Comparison of ENCODE assay signal across 13 mouse cellular contexts in genomic region chr5:108015422-108015821, GRCm38 (mm10). TPM values are rescaled to one million over a fixed set of nuclear protein-coding genes. Genes with fewer than 3 reads are reported as not detected.
DNase-seq lines count a peak whose midpoint lies in the region; ATAC-seq and TF ChIP-seq lines count a peak whose summit lies in the region.
"Had no signal": no experiment of that assay in that cellular context is flagged by ENCODE, and none has a peak within 500 bp of the region (broad histone marks: within the 10 kb centered on the region; RNA-seq: fewer than 3 reads in every experiment).

No protein-coding gene starts in this region.

- no peak for TF ChIP-seq CTCF in lung, embryonic 14.5 days (IDR thresholded peaks at IDR 0.05; ENCODE audit: low read depth)

- no peak overlapping the region for H3K9ac ChIP-seq in lung, embryonic 14.5 days
- no peak overlapping the region for H3K9ac ChIP-seq in heart, embryonic 16.5 days (ENCODE audit: low read length)
- H3K9ac ChIP-seq: forebrain, embryonic 13.5 days; hindbrain, embryonic 14.5 days; neural tube, embryonic 12.5 days had no signal

- no peaks in the 10 kb centered on the region for H3K27me3 ChIP-seq in lung, embryonic 14.5 days (ENCODE audit: insufficient read depth, low read length)
- no peaks in the 10 kb centered on the region for H3K27me3 ChIP-seq in heart, embryonic 16.5 days (ENCODE audit: control insufficient read depth, insufficient read depth, low read length)
- H3K27me3 ChIP-seq: forebrain, embryonic 13.5 days; neural tube, embryonic 12.5 days had no signal

- H3K36me3 ChIP-seq in lung, embryonic 14.5 days (ENCODE audit: insufficient read depth): no peaks in the 10 kb centered on the region
- H3K36me3 ChIP-seq in heart, embryonic 16.5 days (ENCODE audit: control insufficient read depth, insufficient read depth): no peaks in the 10 kb centered on the region
- H3K36me3 ChIP-seq: G1E; neural tube, embryonic 12.5 days had no signal

- H3K4me3 ChIP-seq in lung, embryonic 14.5 days (ENCODE audit: low read depth, low read length): no peak overlapping the region
- H3K4me3 ChIP-seq in heart, embryonic 16.5 days (ENCODE audit: low read length): no peak overlapping the region
- H3K4me3 ChIP-seq: forebrain, embryonic 13.5 days; neural tube, embryonic 12.5 days had no signal

- H3K4me2 ChIP-seq in lung, embryonic 14.5 days: no peak overlapping the region
- peak overlapping the region; percentile 15; the same call in 1 of the 2 replicates for H3K4me2 ChIP-seq in heart, embryonic 16.5 days (ENCODE audit: low read depth, low read length)
- H3K4me2 ChIP-seq: forebrain, embryonic 13.5 days; hindbrain, embryonic 14.5 days; neural tube, embryonic 12.5 days had no signal

- peak; percentile 45 for DNase-seq in lung, embryonic 14.5 days
- no peak for DNase-seq in lung, postnatal 25 days (ENCODE audit: low spot score)
- DNase-seq in adrenal gland, postnatal 36 days: peak; percentile 44 to 45
- peak; percentile 31 for DNase-seq in skeletal muscle tissue, adult 2 months (ENCODE audit: low read depth, low spot score)
- DNase-seq in retina, embryonic 14.5 days (ENCODE audit: low spot score): no peak
- DNase-seq in yolk sac, embryonic 10.5 days (ENCODE audit: low spot score): no peak
- DNase-seq: right cerebral cortex, postnatal 4 days had no signal

- WGBS in lung, embryonic 14.5 days: 63% methylated on average over 7 of the region's 7 CpGs
- WGBS in heart, embryonic 16.5 days: 32% methylated on average over 7 of the region's 7 CpGs

- H3K27ac ChIP-seq in lung, embryonic 14.5 days (ENCODE audit: low read depth): no peak overlapping the region
- H3K27ac ChIP-seq in heart, embryonic 16.5 days (ENCODE audit: low read length): peak overlapping the region; percentile 48
- H3K27ac ChIP-seq: forebrain, embryonic 13.5 days; hindbrain, embryonic 14.5 days; macrophage; neural tube, embryonic 12.5 days had no signal

- peak; percentile 38; the same call in 1 of the 2 replicates for ATAC-seq in lung, embryonic 14.5 days (ENCODE audit: insufficient read depth)
- ATAC-seq in heart, embryonic 16.5 days (replicated peaks; ENCODE audit: extremely low read depth, insufficient read depth, low FRiP score): peak; percentile 90
- ATAC-seq: forebrain, embryonic 13.5 days had no signal

- no peaks in the 10 kb centered on the region for H3K9me3 ChIP-seq in lung, embryonic 14.5 days (ENCODE audit: low read depth, low read length)
- no peaks in the 10 kb centered on the region for H3K9me3 ChIP-seq in heart, embryonic 16.5 days (replicated peaks; ENCODE audit: control insufficient read depth, low read length)
- H3K9me3 ChIP-seq: forebrain, embryonic 13.5 days; G1E; neural tube, embryonic 12.5 days had no signal

- H3K4me1 ChIP-seq in lung, embryonic 14.5 days (ENCODE audit: insufficient read depth): no peaks in the 10 kb centered on the region
- peaks cover 13% of the 10 kb centered on the region for H3K4me1 ChIP-seq in heart, embryonic 16.5 days (ENCODE audit: control insufficient read depth, insufficient read depth, low read length)
- H3K4me1 ChIP-seq: forebrain, embryonic 13.5 days; neural tube, embryonic 12.5 days had no signal

RNA-seq across cellular contexts. Expression of gene Fam69a, which starts 28.5 kb away (rescaled TPM):
- 20.0 and 22.6 TPM in 2 replicates for polyA plus RNA-seq in lung, embryonic 14.5 days (2014; fragmentation: Nextera tagmentation; extraction: Ambion mirVana)
- 1 to 10 TPM; 5.2 to 8.1 TPM for total RNA-seq in adrenal gland, postnatal 36 days (2021)
- 21.0 and 23.1 TPM in 2 replicates for polyA plus RNA-seq in heart, embryonic 16.5 days (2015; fragmentation: Nextera tagmentation; extraction: Ambion mirVana)

RNA-seq across cellular contexts. Expression of gene Mtf2, which starts 50.1 kb away (rescaled TPM):
- 108 and 110 TPM in 2 replicates for polyA plus RNA-seq in lung, embryonic 14.5 days (2014; fragmentation: Nextera tagmentation; extraction: Ambion mirVana)
- 10 to 100 TPM; 17.8 to 29.2 TPM for total RNA-seq in adrenal gland, postnatal 36 days (2021)
- polyA plus RNA-seq in heart, embryonic 16.5 days (2015; fragmentation: Nextera tagmentation; extraction: Ambion mirVana): 75.0 and 99.1 TPM in 2 replicates

Comparison
In these comparisons a context has a peak if more than half of its experiments do, and no peak if none do; other contexts are left out.
1. DNase-seq: peak in lung, embryonic 14.5 days (single experiment), adrenal gland, postnatal 36 days (2 of 2) and skeletal muscle tissue, adult 2 months (single experiment); none in lung, postnatal 25 days (single experiment), retina, embryonic 14.5 days (single experiment) and yolk sac, embryonic 10.5 days (single experiment).